Mouse (Mus musculus) cerebellum, adult 11-12 months (tissue): ENCODE measurements around the gene Dhx36.

Experiments used
- DNase-seq: peaks from one replicate; pipeline ENCODE4 v3.0.0; 2022

Dhx36 gene

DNA sequence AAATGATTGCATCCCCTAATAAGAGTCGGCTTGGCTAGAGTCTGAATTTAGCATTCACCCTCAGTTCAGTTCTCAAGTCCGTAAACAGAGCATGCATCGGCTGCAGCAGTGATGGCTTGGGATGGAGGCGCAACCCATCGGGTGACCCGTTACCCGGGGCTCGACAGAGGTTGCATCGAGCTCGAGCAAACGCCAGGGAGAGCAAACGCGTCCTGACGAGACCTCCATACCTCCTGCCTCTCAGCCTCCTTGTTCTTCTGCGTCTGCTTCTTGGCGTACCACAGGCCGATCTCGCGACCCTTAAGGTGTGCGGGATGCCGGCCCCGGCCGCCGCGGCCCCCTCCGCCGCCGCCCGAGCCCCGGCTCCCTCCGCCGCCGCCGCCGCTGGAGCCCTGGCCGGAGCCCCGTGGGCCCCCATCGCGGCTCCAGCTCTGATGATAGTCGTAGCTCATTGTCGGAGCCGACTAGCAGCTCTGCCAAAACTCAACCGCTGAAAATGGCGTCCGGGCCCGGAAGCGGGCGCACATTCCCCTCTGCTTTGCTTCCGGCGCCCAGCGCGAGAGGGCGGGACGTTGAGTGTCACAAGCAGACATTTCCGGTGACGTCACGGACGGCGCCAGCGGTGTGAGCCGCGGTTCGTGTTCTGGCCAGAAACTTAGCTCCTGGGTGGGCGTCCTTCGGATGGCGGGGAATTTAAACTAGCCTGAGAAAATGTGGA is at the start of gene Dhx36:
Dhx36 (minus strand) TSS at position 517 of the 718 bp plus-strand sequence.
- peak; percentile 94 for DNase-seq

DNA sequence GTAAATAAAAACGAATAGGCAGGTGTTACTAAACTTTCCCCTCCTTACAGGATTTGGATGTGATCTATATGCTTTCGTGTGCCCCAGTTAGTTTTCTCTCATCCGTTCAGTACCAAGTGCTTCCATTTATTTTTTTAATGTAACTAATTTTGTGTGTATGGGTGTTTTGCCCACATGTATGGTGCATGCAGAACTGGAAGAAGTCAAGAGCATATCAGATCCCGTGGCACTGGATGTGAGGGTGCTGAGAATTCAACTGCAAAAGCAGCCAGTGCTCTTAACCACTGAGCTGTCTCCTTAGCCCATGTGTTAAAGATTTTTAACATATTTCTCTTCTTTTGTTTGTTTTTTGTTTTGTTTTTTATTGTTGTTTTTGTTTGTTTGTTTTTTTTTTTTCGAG is 20.8 kb upstream of the Dhx36 start:
- DNase-seq = no peak

DNA sequence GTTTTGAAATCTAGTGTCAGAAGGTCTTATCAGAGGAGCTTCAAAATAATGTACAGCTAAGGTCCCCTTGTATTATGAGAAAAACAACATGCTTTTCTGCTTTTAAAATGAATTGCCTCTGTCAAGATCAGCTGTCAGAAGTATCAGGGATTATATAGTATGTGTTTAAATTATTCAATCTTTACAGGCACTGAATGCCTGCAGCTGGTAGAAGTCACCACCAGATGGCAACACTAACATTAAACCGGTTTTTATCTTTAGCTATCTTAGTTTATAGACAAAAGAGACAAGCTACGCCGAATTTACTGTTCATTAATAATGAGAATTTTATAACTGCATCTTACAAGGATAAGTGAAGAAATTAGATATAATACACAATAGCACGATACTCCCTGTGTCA is 20.4 kb upstream of the Dhx36 start:
- DNase-seq = no peak

GRCm38 (mm10) chr3:62507206-62507647 is 423 bp upstream of the Dhx36 start:
- no peak for DNase-seq

DNA sequence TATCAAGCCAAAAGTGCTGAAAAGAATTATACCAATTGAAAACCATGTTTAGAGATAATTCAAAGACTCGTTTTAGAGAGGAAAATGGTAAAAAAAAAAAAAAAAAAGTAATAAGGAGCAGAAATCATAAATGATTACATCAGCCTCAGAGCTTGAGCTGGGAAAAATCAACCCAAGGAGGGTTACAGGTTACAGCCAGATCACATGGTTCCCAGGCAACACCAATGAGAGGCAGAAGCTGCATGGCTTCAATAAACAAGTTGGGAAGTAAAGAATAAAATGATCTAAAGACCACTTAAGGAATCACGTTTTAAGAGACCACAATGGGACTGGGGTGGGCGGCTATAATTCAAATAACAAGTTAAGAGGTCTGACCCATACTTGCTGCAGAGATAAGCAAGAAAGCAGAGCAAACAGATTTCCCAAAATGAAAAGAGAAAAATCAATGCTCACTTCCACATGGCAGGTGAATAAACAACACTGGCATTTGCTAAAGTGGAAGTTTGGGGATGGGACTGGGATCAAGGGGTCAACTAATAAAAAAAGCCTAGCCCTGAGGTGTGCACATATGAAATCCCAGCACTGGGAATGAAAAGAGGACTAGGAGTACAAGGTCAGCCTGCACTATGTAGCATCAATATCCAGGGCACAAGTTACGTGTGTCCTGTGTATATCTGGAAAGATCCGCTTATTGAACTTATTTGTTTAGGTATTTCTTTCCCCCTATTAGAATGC is 1.5 kb downstream of the Dhx36 start:
- DNase-seq = no peak

- DNase-seq = peak; percentile 2
These were observed 7.5 kb downstream of the Dhx36 start for GRCm38 (mm10) chr3:62499327-62499726.

DNA sequence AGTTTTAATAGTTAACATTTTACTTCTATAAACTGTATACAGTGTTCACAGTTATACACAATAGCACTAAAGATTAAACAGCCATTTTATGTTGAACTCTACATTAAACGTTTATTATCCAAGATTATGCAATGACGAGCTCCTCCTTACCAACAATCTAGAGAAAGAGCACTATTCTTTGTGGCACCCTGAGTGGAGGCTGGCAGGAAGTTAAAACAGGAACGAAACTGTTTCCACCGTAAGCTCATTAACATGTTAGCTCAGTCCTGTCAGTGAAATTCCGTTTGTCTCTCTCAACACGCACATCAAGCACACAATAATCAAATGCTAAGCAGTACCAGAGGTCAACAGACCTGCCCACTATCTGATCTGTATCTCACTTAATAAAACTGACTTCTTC is 14.2 kb downstream of the Dhx36 start:
- no peak for DNase-seq

DNA sequence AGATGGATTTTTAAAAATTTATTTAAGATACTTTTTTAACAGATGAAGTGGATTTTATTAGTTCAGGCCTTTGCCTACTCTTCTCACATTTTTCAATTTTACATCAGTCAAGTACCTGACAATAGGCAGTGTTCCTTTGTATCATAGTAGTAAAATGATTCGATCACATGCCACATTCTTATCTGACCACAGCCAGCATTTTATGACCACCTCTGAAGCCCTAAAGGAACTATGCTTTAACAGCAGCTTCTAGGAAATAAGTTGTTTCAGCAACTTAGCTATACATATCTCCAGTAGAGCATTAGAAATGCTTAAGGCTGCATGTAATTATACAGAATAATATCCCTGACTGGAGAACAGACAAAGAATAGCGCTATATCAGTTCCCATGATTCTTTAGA is 22.5 kb downstream of the Dhx36 start:
- no peak for DNase-seq

DNA sequence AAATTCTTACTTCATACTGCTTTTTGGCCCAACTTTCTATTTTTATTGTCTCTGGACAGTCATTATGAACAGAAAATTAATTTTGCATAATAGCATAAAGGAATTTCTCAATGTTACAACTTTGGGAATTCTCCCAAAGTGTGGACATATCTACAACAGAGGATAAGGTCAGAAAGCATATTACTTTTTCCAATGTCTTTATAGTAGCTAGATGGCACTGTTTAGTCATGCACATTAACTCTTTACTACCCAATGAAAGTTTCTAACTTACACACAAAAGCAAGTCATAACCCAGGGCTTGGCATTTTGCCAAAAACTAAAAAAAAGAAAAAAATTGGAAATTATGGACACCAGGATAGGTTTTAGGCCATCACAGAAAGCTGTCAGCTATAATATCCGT is 36.6 kb downstream of the Dhx36 start:
- DNase-seq = no peak

DNA sequence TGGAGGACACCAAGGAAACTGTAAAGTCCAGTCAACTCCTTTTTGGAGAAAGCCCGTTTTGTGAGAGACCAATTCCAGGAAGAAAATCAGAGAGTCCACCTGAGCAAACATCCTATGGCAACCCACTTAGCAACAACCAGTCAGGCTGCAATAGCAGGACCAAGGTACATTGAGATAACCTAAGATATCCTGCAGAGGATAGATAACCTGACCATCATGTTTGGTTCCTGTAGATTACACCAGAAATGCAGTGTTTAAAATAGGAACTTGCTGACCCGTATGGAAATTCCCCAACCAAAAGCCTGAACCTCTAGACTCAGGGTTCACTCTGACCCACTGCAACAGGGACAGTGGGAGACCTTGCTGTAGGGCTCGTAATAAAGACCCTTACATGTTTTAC is 42.5 kb downstream of the Dhx36 start:
- DNase-seq = no peak

- no peak for DNase-seq
These were observed 47.3 kb downstream of the Dhx36 start for GRCm38 (mm10) chr3:62459483-62459882.

- peak; percentile 20 for DNase-seq
These were observed 48.4 kb downstream of the Dhx36 start for GRCm38 (mm10) chr3:62458284-62459013.

DNA sequence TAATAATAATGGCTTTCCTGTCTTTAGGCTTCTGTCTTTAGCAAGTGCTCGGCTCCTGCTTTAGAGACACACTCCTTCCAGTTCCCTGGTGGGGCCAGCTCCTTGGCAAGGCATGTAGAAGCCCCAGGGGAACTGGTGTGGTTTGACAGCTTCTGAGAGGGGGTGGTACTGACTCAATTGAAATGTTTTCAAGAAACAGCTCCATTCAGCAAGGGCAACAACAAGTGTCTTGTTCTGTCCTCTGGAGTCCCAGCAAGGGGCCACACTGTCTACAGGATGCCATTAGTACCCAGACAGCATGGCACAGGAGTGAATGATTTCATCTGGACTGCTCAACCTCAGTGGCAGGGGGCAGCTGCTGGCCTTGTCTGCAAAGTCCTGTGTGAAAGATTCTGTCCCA is 51.0 kb downstream of the Dhx36 start:
- peak; percentile 39 for DNase-seq

DNA sequence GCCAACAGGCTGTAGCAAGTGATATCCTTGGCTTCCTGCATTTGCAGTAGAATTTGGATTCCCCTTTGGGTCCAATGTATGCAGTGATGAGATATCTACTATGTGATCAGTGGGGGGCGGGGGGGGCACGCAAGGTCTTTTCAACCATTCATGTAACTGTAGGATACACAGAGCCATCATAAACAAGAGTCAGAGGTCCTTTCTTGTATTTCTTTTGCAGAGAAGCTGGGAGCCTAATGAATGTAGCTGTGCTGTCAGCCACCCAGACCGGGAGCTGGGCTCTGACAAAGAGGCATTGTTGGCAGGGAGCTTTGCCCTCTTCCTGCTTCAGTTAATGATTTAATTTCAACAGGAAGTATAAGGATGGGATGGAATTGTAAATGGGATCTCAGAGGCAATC is 52.7 kb downstream of the Dhx36 start:
- no peak for DNase-seq

- no peak for DNase-seq
These were observed 53.8 kb downstream of the Dhx36 start for GRCm38 (mm10) chr3:62452961-62453360.

DNA sequence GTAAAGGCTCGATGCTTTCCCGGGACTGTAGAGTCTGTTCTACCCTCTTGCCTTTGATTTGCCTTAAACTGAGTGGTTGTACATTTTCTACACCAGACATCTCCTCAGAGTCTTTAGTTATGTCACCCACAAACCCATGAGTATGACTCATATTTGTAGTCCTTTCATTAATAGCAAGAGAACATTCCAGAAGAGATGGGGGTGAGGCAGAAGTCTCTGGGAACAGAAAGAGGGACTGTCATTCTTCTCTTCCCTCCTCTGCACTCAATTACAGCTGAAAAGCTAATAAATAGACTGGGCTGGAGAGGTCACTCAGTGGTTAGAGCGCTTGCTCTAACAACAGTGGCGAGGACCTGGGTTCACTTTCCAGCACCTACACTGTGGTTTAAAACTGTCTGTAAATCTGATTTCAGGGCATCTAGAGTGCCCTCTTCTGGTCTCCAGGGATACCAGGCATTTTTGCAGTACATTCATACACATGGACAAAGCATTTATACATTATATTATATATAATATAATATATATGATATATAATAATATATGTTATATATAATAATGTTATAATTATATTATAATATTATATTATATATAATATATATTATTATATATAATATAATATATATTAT is 56.8 kb downstream of the Dhx36 start:
- no peak for DNase-seq

- no peak for DNase-seq
These were observed 59.7 kb downstream of the Dhx36 start for GRCm38 (mm10) chr3:62447151-62447550.

DNA sequence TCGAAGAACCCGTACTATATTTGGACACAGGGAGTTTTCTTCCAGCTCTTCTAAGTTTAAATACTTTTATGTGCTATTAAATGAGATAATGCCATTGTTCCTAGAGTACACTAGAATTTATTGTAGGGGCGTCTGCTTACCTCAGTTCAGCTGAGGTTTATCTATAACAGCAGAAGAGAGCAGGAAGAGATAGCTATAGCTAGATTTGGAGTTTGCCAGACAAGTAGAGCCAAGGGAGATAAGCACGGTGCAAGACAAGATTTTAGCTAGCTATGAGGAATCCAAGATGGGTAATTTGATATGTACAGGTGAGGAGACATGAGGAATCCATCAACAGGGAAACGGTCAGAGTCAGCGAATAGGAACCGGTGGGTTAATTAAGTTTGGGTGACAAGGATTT is 60.5 kb downstream of the Dhx36 start:
- no peak for DNase-seq

DNA sequence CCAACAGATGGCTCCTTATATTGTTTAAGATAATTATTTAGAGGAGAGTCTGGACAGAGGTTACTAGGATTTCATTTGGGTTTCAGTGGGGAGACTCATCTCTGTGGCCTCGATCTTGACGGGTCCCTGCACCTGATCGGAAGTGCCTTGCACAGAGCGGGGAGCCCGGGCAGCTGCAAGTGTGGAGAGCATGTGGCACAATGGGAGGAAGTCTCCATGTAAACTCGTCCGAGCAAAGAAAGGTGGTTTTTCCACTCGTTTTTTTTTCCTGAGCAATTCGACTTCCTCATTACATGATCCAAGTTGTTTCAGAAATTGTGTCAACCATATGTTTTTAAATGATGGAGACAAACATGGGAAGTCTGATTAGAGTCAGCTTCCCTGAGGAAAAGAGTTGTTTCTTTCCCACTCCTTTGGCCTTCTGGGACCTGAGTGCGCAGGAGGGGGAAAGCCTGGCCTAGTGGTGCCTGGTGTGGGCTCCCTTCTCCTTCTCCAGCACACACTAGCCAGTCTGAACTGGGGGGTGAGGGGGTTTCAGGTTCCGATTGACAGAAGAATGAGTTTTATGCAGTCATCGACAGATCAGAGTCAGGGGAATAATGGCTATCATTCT is 63.1 kb downstream of the Dhx36 start:
- DNase-seq = no peak

GRCm38 (mm10) chr3:62440431-62440969 is 66.3 kb downstream of the Dhx36 start:
- no peak for DNase-seq

DNA sequence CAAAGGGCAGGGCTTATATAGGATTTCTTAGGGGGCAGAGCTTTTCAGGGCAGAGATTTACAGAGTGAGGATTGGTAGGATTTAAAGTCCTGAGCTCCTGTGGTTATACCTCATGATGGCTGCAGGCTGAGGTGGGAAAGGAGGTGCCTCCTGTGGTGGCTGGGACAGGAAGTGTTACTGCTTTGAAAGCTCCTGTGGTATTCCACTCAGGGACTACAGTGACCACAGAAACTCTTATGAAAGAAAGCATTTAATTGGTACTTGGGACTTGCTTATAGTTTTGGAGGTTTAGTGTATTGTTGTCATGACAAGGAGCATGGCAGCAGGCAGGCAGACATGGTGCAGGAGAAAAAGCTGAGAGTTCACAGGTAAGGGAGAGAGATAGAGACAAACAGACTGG is 70.9 kb downstream of the Dhx36 start:
- no peak for DNase-seq

DNA sequence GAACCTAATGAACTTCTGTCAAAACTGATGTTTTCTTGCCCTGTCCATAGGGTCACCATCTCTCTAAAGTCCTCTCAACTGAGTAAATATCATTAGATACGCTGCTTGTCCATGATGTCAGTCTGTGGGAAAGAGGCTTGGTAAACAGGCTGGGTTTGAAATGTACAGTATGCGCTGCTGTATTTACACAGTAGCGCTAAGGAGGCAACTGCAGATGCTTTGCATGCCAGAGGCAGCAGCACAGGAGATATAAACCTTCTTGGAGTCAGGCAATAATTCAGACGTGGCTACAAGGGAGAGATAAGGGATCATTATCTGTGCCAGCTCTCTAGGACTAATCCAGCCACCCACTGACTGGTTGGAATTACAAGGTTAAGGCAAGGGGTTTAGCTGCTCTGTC is 73.1 kb downstream of the Dhx36 start:
- DNase-seq = no peak
